Mouse (Mus musculus): Measurements from ENCODE around the gene Nfyb. TPM values are rescaled to one million over a fixed set of nuclear protein-coding genes. Genes with fewer than 3 reads are reported as not detected.

Gene Nfyb
- polyA plus RNA-seq, 1 experiment from 2014 or later = 43.5 TPM

GRCm38 (mm10) chr10:82698712-82699261 lies 65.2 kb downstream of the Nfyb start:
- ATAC-seq (ENCODE audit: insufficient number of reproducible peaks, low FRiP score, low TSS enrichment, low read depth) = peak; percentile 93
- peaks cover 9% of the 10 kb centered on the region for H3K4me1 ChIP-seq
- no peaks in the 10 kb centered on the region for H3K27me3 ChIP-seq
- H3K4me3 ChIP-seq = peak overlapping the region; percentile 91
- H3K9ac ChIP-seq = peak overlapping the region; percentile 71
- H3K36me3 ChIP-seq = peaks cover 12% of the 10 kb centered on the region
- peak overlapping the region; percentile 64 for H3K4me2 ChIP-seq
- no peaks in the 10 kb centered on the region for H3K9me3 ChIP-seq
- H3K27ac ChIP-seq = peak overlapping the region; percentile 71
- WGBS = under 1% methylated on average over 40 of the region's 42 CpGs

Other genes starting within 250 kb of the Nfyb start
- 29.9 and 36.2 TPM in 2 replicates for gene 1190007I07Rik, start 140.9 kb downstream of the Nfyb start, polyA plus RNA-seq (2015; fragmentation: Nextera tagmentation; extraction: Ambion mirVana)
- gene Tdg, start 134.3 kb downstream of the Nfyb start, polyA plus RNA-seq (2015; fragmentation: Nextera tagmentation; extraction: Ambion mirVana) = 105 and 108 TPM in 2 replicates
- 23.6 and 24.7 TPM in 2 replicates for gene Glt8d2, start 73.5 kb downstream of the Nfyb start, polyA plus RNA-seq (2015; fragmentation: Nextera tagmentation; extraction: Ambion mirVana)
- gene Hcfc2, start 68.0 kb downstream of the Nfyb start, polyA plus RNA-seq (2015; fragmentation: Nextera tagmentation; extraction: Ambion mirVana) = 45.1 and 51.0 TPM in 2 replicates
- gene Txnrd1, start 69.8 kb upstream of the Nfyb start, polyA plus RNA-seq (2015; fragmentation: Nextera tagmentation; extraction: Ambion mirVana) = 61.1 and 68.8 TPM in 2 replicates
- gene Eid3, start 102.5 kb upstream of the Nfyb start, polyA plus RNA-seq (2015; fragmentation: Nextera tagmentation; extraction: Ambion mirVana) = 0.12 TPM in 1 of 2 replicates, not detected in the other
- 3.0 and 3.7 TPM in 2 replicates for gene Chst11, start 221.4 kb upstream of the Nfyb start, polyA plus RNA-seq (2015; fragmentation: Nextera tagmentation; extraction: Ambion mirVana)